Mouse (Mus musculus) bone marrow macrophage, adult 2 months (primary cell): ENCODE measurements at regions not wholly inside any gene's neighbourhood (a gene's known extent, or its start where the extent isn't known, plus 50 kb on each side); places are given as distances from the start of the nearest gene placed in this dataset.

Experiments used
- CTCF ChIP-seq: IDR thresholded peaks from 2 replicates; pipeline ENCODE4 v1.5.1; 2012; ENCODE audit warnings: low read depth, mild to moderate bottlenecking, low read length, moderate library complexity
- POLR2A ChIP-seq: IDR thresholded peaks from 2 replicates; pipeline ENCODE4 v1.6.1; 2012; ENCODE audit warnings: mild to moderate bottlenecking, low read depth, low read length, borderline replicate concordance

GRCm38 (mm10) chr13:90498978-90499377 lies 406.2 kb downstream of the Atp6ap1l start:
- TF ChIP-seq CTCF (no peak), POLR2A (no peak)
